Mouse (Mus musculus): Measurements from ENCODE around the gene Esyt1.

Gene Esyt1

GRCm38 (mm10) chr10:128538340-128538870 is 12.7 kb upstream of the Esyt1 start:
- peak; percentile 89 for DNase-seq (ENCODE audit: low read depth, low spot score)

GRCm38 (mm10) chr10:128536266-128536940 is 10.7 kb upstream of the Esyt1 start:
- DNase-seq (ENCODE audit: low read depth, low spot score), result peak; percentile 96

- DNase-seq (ENCODE audit: low read depth, low spot score), result no peak
Measured at GRCm38 (mm10) chr10:128535624-128536265, 10.1 kb upstream of the Esyt1 start.

- peak; percentile 38 for DNase-seq (ENCODE audit: low read depth, low spot score)
Measured at GRCm38 (mm10) chr10:128535206-128535605, 9.5 kb upstream of the Esyt1 start.

- no peak for DNase-seq (ENCODE audit: low read depth, low spot score)
Measured at GRCm38 (mm10) chr10:128526366-128527356, 990 bp upstream of the Esyt1 start.

GRCm38 (mm10) chr10:128524732-128525662 is 674 bp downstream of the Esyt1 start:
- peak; percentile 92 for DNase-seq (ENCODE audit: low read depth, low spot score)

- DNase-seq (ENCODE audit: low read depth, low spot score), result peak; percentile 58
Measured at GRCm38 (mm10) chr10:128524111-128524731, 1.4 kb downstream of the Esyt1 start.

GRCm38 (mm10) chr10:128522351-128522750 is 3.3 kb downstream of the Esyt1 start:
- no peak for DNase-seq (ENCODE audit: low read depth, low spot score)

GRCm38 (mm10) chr10:128520591-128520990 is 5.1 kb downstream of the Esyt1 start:
- DNase-seq (ENCODE audit: low read depth, low spot score), result no peak

- peak; percentile 81 for DNase-seq (ENCODE audit: low read depth, low spot score)
Measured at GRCm38 (mm10) chr10:128518833-128519232, 6.8 kb downstream of the Esyt1 start.

- DNase-seq (ENCODE audit: low read depth, low spot score), result peak; percentile 55
Measured at GRCm38 (mm10) chr10:128516677-128517076, 9.0 kb downstream of the Esyt1 start.

- DNase-seq (ENCODE audit: low read depth, low spot score), result peak; percentile 51
Measured at GRCm38 (mm10) chr10:128516029-128516428, 9.6 kb downstream of the Esyt1 start.

- DNase-seq (ENCODE audit: low read depth, low spot score), result no peak
Measured at GRCm38 (mm10) chr10:128515044-128515443, 10.6 kb downstream of the Esyt1 start.

- DNase-seq (ENCODE audit: low read depth, low spot score), result no peak
Measured at GRCm38 (mm10) chr10:128511761-128512160, 13.9 kb downstream of the Esyt1 start.

- DNase-seq (ENCODE audit: low read depth, low spot score), result no peak
Measured at GRCm38 (mm10) chr10:128511189-128511588, 14.5 kb downstream of the Esyt1 start.

- no peak for DNase-seq (ENCODE audit: low read depth, low spot score)
Measured at GRCm38 (mm10) chr10:128510301-128510700, 15.4 kb downstream of the Esyt1 start.

GRCm38 (mm10) chr10:128509831-128510230 is 15.8 kb downstream of the Esyt1 start:
- no peak for DNase-seq (ENCODE audit: low read depth, low spot score)

- DNase-seq (ENCODE audit: low read depth, low spot score), result no peak
Measured at GRCm38 (mm10) chr10:128509203-128509602, 16.5 kb downstream of the Esyt1 start.

- no peak for DNase-seq (ENCODE audit: low read depth, low spot score)
Measured at GRCm38 (mm10) chr10:128508260-128508659, 17.4 kb downstream of the Esyt1 start.

- DNase-seq (ENCODE audit: low read depth, low spot score), result peak; percentile 67
Measured at GRCm38 (mm10) chr10:128505974-128506373, 19.7 kb downstream of the Esyt1 start.
